Mouse (Mus musculus) liver, embryonic 15.5 days (tissue): Measurements from ENCODE around the gene Cd164l2. TPM values are rescaled to one million over a fixed set of nuclear protein-coding genes. Genes with fewer than 3 reads are reported as not detected.

ENCODE experiments used
- ATAC-seq: fragments of 200-750 bp; cut with Nextera tagmentation; 2 replicates; pipeline ENCODE4 v1.8.0; 2017; ENCODE audit warnings: moderate number of reproducible peaks, mild to moderate bottlenecking, moderate library complexity; ENCODE audit not compliant: insufficient read depth
- H3K27ac ChIP-seq: fragments of 300-500 bp; sonication (generic); replicated peaks from 2 replicates; pipeline ENCODE4 v1.5.1; 2015; ENCODE audit warnings: mild to moderate bottlenecking, inconsistent platforms
- H3K27me3 ChIP-seq: fragments of 300-500 bp; sonication (generic); 2 replicates; pipeline ENCODE4 v1.6.1; 2015; ENCODE audit warnings: mild to moderate bottlenecking, inconsistent platforms
- H3K36me3 ChIP-seq: fragments of 300-500 bp; sonication (generic); replicated peaks from 2 replicates; pipeline ENCODE4 v1.6.1; 2015; ENCODE audit warnings: moderate library complexity, mild to moderate bottlenecking, inconsistent platforms
- H3K4me1 ChIP-seq: fragments of 300-500 bp; sonication (generic); replicated peaks from 2 replicates; pipeline ENCODE4 v1.6.1; 2015; ENCODE audit warnings: inconsistent platforms
- H3K4me2 ChIP-seq: fragments of 300-500 bp; sonication (generic); 2 replicates; pipeline ENCODE4 v1.6.1; 2015; ENCODE audit warnings: moderate library complexity, mild to moderate bottlenecking, inconsistent platforms
- H3K4me3 ChIP-seq: fragments of 300-500 bp; sonication (generic); replicated peaks from 2 replicates; pipeline ENCODE4 v1.5.1; 2015; ENCODE audit warnings: mild to moderate bottlenecking, inconsistent platforms
- H3K9ac ChIP-seq: fragments of 300-500 bp; sonication (generic); 2 replicates; pipeline ENCODE4 v1.6.1; 2015; ENCODE audit warnings: moderate library complexity, mild to moderate bottlenecking, inconsistent platforms
- H3K9me3 ChIP-seq: fragments of 300-500 bp; sonication (generic); replicated peaks from 2 replicates; pipeline ENCODE4 v1.6.1; 2016; ENCODE audit warnings: inconsistent platforms
- WGBS: fragments of 180-500 bp; shearing (Covaris S2); methylation state at CpG from one replicate; pipeline ENCODE4 v1.1.7; 2015; ENCODE audit warnings: mixed read lengths; ENCODE audit not compliant: insufficient replicate concordance; 5-methylcytosine and 5-hydroxymethylcytosine counted together
- polyA plus RNA-seq: library from polyadenylated mRNA; unstranded; fragments of >200 nt; fragmentation: Nextera tagmentation; extraction: Ambion mirVana; gene quantifications from 2 replicates; pipeline ENCODE4 v1.2.1, GENCODE M21; 2015

Gene Cd164l2
- polyA plus RNA-seq, 1 experiment from 2014 or later = not detected

DNA sequence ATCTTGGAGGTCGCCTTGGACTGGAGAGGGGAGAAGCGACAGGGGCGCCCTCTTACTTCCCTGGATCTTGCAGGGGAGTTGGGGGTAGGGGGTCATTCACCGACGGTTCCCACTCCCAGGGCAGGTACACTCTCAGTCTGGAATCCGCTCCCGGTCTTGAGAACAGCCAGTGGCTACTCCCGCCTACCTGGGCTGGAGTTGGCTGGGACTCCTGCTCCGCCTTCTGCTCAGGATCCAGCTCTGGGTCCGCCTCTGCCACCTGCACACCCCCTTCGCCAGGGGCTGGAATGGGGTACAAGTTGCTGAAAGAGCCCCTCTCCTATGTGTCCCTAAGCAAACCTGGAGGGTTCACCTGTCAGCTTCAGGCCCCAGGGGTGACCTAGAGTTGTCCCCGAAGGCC is 45.3 kb downstream of the Cd164l2 start:
- H3K27me3 ChIP-seq = peaks cover 54% of the 10 kb centered on the region
- no peak overlapping the region for H3K4me3 ChIP-seq
- no peak overlapping the region for H3K9ac ChIP-seq
- H3K36me3 ChIP-seq = no peaks in the 10 kb centered on the region
- H3K27ac ChIP-seq = no peak overlapping the region
- no peaks in the 10 kb centered on the region for H3K9me3 ChIP-seq
- peaks cover 12% of the 10 kb centered on the region; the same call in 1 of the 2 replicates for H3K4me1 ChIP-seq
- H3K4me2 ChIP-seq = peak overlapping the region; percentile 15; the same call in 1 of the 2 replicates
- no peak for ATAC-seq
- WGBS = 42% methylated on average over 12 of the region's 12 CpGs

- WGBS = 63% methylated on average over 12 of the region's 12 CpGs
- Histone ChIP-seq H3K27ac (no peak overlapping the region), H3K27me3 (peaks cover 48% of the 10 kb centered on the region), H3K36me3 (no peaks in the 10 kb centered on the region), H3K4me2 (no peak overlapping the region), H3K9me3 (no peaks in the 10 kb centered on the region), H3K4me3 (no peak overlapping the region), H3K4me1 (peaks cover 17% of the 10 kb centered on the region), H3K9ac (no peak overlapping the region)
- ATAC-seq = 0 out of 2 replicates have a peak, but pooled peaks have one; percentile 22
These were observed 46.0 kb downstream of the Cd164l2 start for GRCm38 (mm10) chr4:133257798-133258408.

DNA sequence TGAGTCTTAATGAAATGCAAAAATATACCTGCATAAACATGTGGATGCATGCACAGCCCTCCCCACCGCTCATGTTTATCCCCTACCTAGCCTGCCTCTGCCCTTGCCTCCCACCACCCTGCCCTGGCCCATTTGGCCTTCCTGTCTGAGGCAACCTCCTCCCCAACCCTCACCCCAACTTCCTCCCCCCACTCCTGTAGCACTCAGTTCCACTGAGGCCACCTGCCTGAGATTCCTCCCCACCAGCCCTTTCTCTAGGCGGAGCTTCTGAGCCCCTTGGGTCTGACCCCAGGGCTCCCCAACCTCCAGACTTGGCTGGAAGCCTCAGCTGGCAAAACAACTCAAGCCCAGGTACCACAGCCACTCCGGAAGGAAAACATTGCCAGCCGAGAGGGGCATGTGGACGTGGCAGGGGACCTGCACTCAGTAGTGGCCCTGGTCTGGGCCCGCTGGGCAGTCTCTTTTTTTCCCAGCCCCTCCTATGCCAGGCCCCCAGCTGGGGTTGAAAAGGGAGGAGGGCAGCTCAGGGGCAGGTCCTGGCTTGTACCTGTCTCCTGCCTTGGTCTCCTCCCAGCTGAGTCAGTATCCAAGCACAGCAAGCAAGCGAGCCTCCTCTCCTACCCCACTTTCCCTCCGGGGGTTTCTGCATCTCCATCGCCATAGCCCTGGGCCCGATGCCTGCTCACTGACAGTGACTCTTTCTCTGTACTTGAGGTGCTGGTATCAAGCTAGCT is 49.9 kb downstream of the Cd164l2 start:
- Histone ChIP-seq H3K27ac (no peak overlapping the region), H3K36me3 (peaks cover 25% of the 10 kb centered on the region), H3K9me3 (no peaks in the 10 kb centered on the region), H3K4me3 (no peak overlapping the region), H3K4me2 (peak overlapping the region; percentile 35), H3K4me1 (peaks cover 16% of the 10 kb centered on the region), H3K27me3 (peaks cover 18% of the 10 kb centered on the region), H3K9ac (no peak overlapping the region)
- 44% methylated on average over 10 of the region's 10 CpGs for WGBS
- ATAC-seq = no peak

GRCm38 (mm10) chr4:133262375-133262765 is 50.4 kb downstream of the Cd164l2 start:
- 38% methylated on average over 7 of the region's 7 CpGs for WGBS
- Histone ChIP-seq H3K27ac (no peak overlapping the region), H3K36me3 (peaks cover 31% of the 10 kb centered on the region), H3K4me1 (peaks cover 15% of the 10 kb centered on the region), H3K27me3 (peaks cover 13% of the 10 kb centered on the region), H3K9me3 (no peaks in the 10 kb centered on the region), H3K9ac (no peak overlapping the region), H3K4me3 (no peak overlapping the region; the same call in 1 of the 2 replicates), H3K4me2 (peak overlapping the region; percentile 35)
- ATAC-seq = no peak

- Histone ChIP-seq H3K27me3 (peaks cover 8% of the 10 kb centered on the region; the same call in 1 of the 2 replicates), H3K27ac (no peak within 1 kb of the TSS), H3K36me3 (peaks cover 36% of the 10 kb centered on the region), H3K4me3 (no peak within 1 kb of the TSS; the same call in 1 of the 2 replicates), H3K9ac (no peak within 1 kb of the TSS), H3K9me3 (no peaks in the 10 kb centered on the region), H3K4me1 (peaks cover 15% of the 10 kb centered on the region), H3K4me2 (peak within 1 kb of the TSS; percentile 35)
- WGBS = 30% methylated on average over 7 of the region's 7 CpGs
- peak; percentile 10; the same call in 1 of the 2 replicates for ATAC-seq
These were observed 51.0 kb downstream of the Cd164l2 start, which contains the start of gene Sytl1 for GRCm38 (mm10) chr4:133262882-133263281. TSS of gene Sytl1 (minus strand) at chr4:133263113.

GRCm38 (mm10) chr4:133263756-133264155 is 51.8 kb downstream of the Cd164l2 start:
- Histone ChIP-seq H3K4me2 (no peak overlapping the region), H3K9me3 (no peaks in the 10 kb centered on the region), H3K4me3 (no peak overlapping the region), H3K4me1 (peaks cover 15% of the 10 kb centered on the region), H3K36me3 (peaks cover 45% of the 10 kb centered on the region), H3K9ac (no peak overlapping the region), H3K27me3 (0 out of 2 replicates have a peak, but pooled peaks cover 5% of the 10 kb centered on the region), H3K27ac (no peak overlapping the region)
- no peak for ATAC-seq
- WGBS = 66% methylated on average over 5 of the region's 5 CpGs

- no peaks in the 10 kb centered on the region for H3K27me3 ChIP-seq
- ATAC-seq = no peak
- no peak overlapping the region for H3K4me2 ChIP-seq
- peaks cover 15% of the 10 kb centered on the region for H3K4me1 ChIP-seq
- no peaks in the 10 kb centered on the region for H3K9me3 ChIP-seq
- WGBS = 57% methylated on average over 2 of the region's 2 CpGs
- H3K9ac ChIP-seq = no peak overlapping the region
- no peak overlapping the region for H3K4me3 ChIP-seq
- 0 out of 2 replicates have a peak overlapping the region, but pooled peaks have one; percentile 0 for H3K27ac ChIP-seq
- peaks cover 53% of the 10 kb centered on the region for H3K36me3 ChIP-seq
These were observed 52.6 kb downstream of the Cd164l2 start for GRCm38 (mm10) chr4:133264559-133264958.

- H3K4me2 ChIP-seq = no peak overlapping the region
- no peaks in the 10 kb centered on the region for H3K27me3 ChIP-seq
- peaks cover 18% of the 10 kb centered on the region for H3K4me1 ChIP-seq
- H3K36me3 ChIP-seq = peaks cover 60% of the 10 kb centered on the region
- no peak for ATAC-seq
- no peak overlapping the region for H3K27ac ChIP-seq
- no peak overlapping the region for H3K9ac ChIP-seq
- no peak overlapping the region for H3K4me3 ChIP-seq
- H3K9me3 ChIP-seq = no peaks in the 10 kb centered on the region
- WGBS = 79% methylated on average over 3 of the region's 3 CpGs
These were observed 53.4 kb downstream of the Cd164l2 start for GRCm38 (mm10) chr4:133265297-133265696.

- 81% methylated on average over 4 of the region's 4 CpGs for WGBS
- ATAC-seq = no peak
- Histone ChIP-seq H3K36me3 (peaks cover 65% of the 10 kb centered on the region), H3K4me3 (no peak overlapping the region), H3K9me3 (no peaks in the 10 kb centered on the region), H3K4me1 (peaks cover 18% of the 10 kb centered on the region), H3K4me2 (no peak overlapping the region), H3K27ac (no peak overlapping the region), H3K9ac (no peak overlapping the region), H3K27me3 (no peaks in the 10 kb centered on the region)
These were observed 53.8 kb downstream of the Cd164l2 start for GRCm38 (mm10) chr4:133265759-133266158.

GRCm38 (mm10) chr4:133266248-133266880 is 54.4 kb downstream of the Cd164l2 start:
- no peak overlapping the region for H3K4me3 ChIP-seq
- H3K36me3 ChIP-seq = peaks cover 69% of the 10 kb centered on the region
- no peak overlapping the region for H3K9ac ChIP-seq
- no peak overlapping the region for H3K4me2 ChIP-seq
- H3K27ac ChIP-seq = no peak overlapping the region
- H3K27me3 ChIP-seq = no peaks in the 10 kb centered on the region
- H3K4me1 ChIP-seq = peaks cover 16% of the 10 kb centered on the region
- ATAC-seq = no peak
- 83% methylated on average over 12 of the region's 12 CpGs for WGBS
- no peaks in the 10 kb centered on the region for H3K9me3 ChIP-seq

DNA sequence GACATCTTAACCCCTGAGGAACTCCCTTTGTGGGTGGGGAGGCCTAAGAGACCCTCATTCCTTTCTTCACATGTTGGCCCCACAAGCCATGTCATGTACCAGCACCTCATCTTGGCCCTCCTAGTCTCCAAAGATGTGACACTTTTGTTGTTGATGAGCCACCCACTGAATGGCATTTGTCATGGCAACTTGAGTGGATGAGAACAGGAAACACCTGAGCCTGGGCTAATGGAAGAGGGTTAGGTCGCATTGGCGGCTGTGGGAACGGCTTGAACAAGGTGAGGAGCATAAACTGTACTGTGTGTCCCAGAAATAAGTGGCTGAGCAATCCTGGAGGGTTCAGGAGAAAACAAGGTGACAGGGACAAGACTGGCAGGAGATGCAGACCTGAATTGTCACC is 57.0 kb downstream of the Cd164l2 start:
- Histone ChIP-seq H3K4me3 (no peak overlapping the region), H3K4me2 (no peak overlapping the region), H3K36me3 (peaks cover 69% of the 10 kb centered on the region), H3K4me1 (0 out of 2 replicates have a peak, but pooled peaks cover 3% of the 10 kb centered on the region), H3K9ac (no peak overlapping the region), H3K27ac (no peak overlapping the region), H3K9me3 (no peaks in the 10 kb centered on the region), H3K27me3 (no peaks in the 10 kb centered on the region)
- no peak for ATAC-seq
- WGBS = 77% methylated on average over 3 of the region's 3 CpGs
